Mouse (Mus musculus): ENCODE measurements around the gene Pdzd3.
"Not testable (repeated sequence)": the region's sequence is repeated elsewhere in the genome, so short reads cannot be mapped to it uniquely, and the experiment has no call there.

The Pdzd3 gene

GRCm38 (mm10) chr9:44251314-44251713 is at the start of gene Pdzd3:
Pdzd3 (minus strand) TSS chr9:44251471.
- no peak for DNase-seq (ENCODE audit: low read depth, low spot score)

- not testable (repeated sequence) for DNase-seq (ENCODE audit: low read depth, low spot score)
Observed at GRCm38 (mm10) chr9:44300001-44300400, 48.7 kb upstream of the Pdzd3 start.

- peak; percentile 20 for DNase-seq (ENCODE audit: low read depth, low spot score)
Observed at GRCm38 (mm10) chr9:44292490-44292889, 41.2 kb upstream of the Pdzd3 start.

- no peak for DNase-seq (ENCODE audit: low read depth, low spot score)
Observed at GRCm38 (mm10) chr9:44288959-44289291, 37.7 kb upstream of the Pdzd3 start.

- DNase-seq (ENCODE audit: low read depth, low spot score) = peak; percentile 25
Observed at GRCm38 (mm10) chr9:44288076-44288958, 37.0 kb upstream of the Pdzd3 start, which contains the start of gene Abcg4. Abcg4 (minus strand) TSS chr9:44288615.

- DNase-seq (ENCODE audit: low read depth, low spot score) = peak; percentile 34
Observed at GRCm38 (mm10) chr9:44287401-44288075, 36.3 kb upstream of the Pdzd3 start.

- DNase-seq (ENCODE audit: low read depth, low spot score) = no peak
Observed at GRCm38 (mm10) chr9:44287003-44287400, 35.7 kb upstream of the Pdzd3 start.

GRCm38 (mm10) chr9:44286256-44286850 is 35.1 kb upstream of the Pdzd3 start:
- no peak for DNase-seq (ENCODE audit: low read depth, low spot score)

- no peak for DNase-seq (ENCODE audit: low read depth, low spot score)
Observed at GRCm38 (mm10) chr9:44283183-44283582, 31.9 kb upstream of the Pdzd3 start.

- DNase-seq (ENCODE audit: low read depth, low spot score) = no peak
Observed at GRCm38 (mm10) chr9:44269973-44270372, 18.7 kb upstream of the Pdzd3 start.

- no peak for DNase-seq (ENCODE audit: low read depth, low spot score)
Observed at GRCm38 (mm10) chr9:44269077-44269476, 17.8 kb upstream of the Pdzd3 start.

GRCm38 (mm10) chr9:44268432-44268831 is 17.2 kb upstream of the Pdzd3 start, which contains the start of gene Nlrx1:
Nlrx1 (minus strand) TSS chr9:44268599.
- DNase-seq (ENCODE audit: low read depth, low spot score) = no peak

- peak; percentile 81 for DNase-seq (ENCODE audit: low read depth, low spot score)
Observed at GRCm38 (mm10) chr9:44268027-44268360, 16.7 kb upstream of the Pdzd3 start.

GRCm38 (mm10) chr9:44267319-44268026 is 16.2 kb upstream of the Pdzd3 start:
- no peak for DNase-seq (ENCODE audit: low read depth, low spot score)

GRCm38 (mm10) chr9:44266478-44267226 is 15.4 kb upstream of the Pdzd3 start:
- no peak for DNase-seq (ENCODE audit: low read depth, low spot score)

- no peak for DNase-seq (ENCODE audit: low read depth, low spot score)
Observed at GRCm38 (mm10) chr9:44261388-44261787, 10.1 kb upstream of the Pdzd3 start.

- no peak for DNase-seq (ENCODE audit: low read depth, low spot score)
Observed at GRCm38 (mm10) chr9:44259014-44259413, 7.7 kb upstream of the Pdzd3 start.

- no peak for DNase-seq (ENCODE audit: low read depth, low spot score)
Observed at GRCm38 (mm10) chr9:44256213-44256612, 4.9 kb upstream of the Pdzd3 start.

- DNase-seq (ENCODE audit: low read depth, low spot score) = no peak
Observed at GRCm38 (mm10) chr9:44255136-44255521, 3.9 kb upstream of the Pdzd3 start.

- DNase-seq (ENCODE audit: low read depth, low spot score) = peak; percentile 28
Observed at GRCm38 (mm10) chr9:44254508-44255135, 3.4 kb upstream of the Pdzd3 start.

- no peak for DNase-seq (ENCODE audit: low read depth, low spot score)
Observed at GRCm38 (mm10) chr9:44253441-44253840, 2.2 kb upstream of the Pdzd3 start.

Measured in mesoderm, embryonic 11.5 days (tissue).